Mouse (Mus musculus): ENCODE data around the gene Kcnh5.

GRCm38 (mm10) chr12:75153076-75153568 lies 24.0 kb downstream of the Kcnh5 start:
- no peak for TF ChIP-seq POLR2A (IDR thresholded peaks at IDR 0.05; ENCODE audit: insufficient read depth, low read length)
- TF ChIP-seq CTCF (IDR thresholded peaks at IDR 0.05; ENCODE audit: low read depth, low read length) = no peak

Data from ES-Bruce4 (cell line).